Mouse (Mus musculus): Measurements from ENCODE around the gene Serpina12.

Gene Serpina12

GRCm38 (mm10) chr12:104004689-104005088 is 39.6 kb downstream of the Serpina12 start:
- no peak for DNase-seq (ENCODE audit: low read depth, low spot score)

GRCm38 (mm10) chr12:104003238-104003612 is 41.0 kb downstream of the Serpina12 start:
- DNase-seq (ENCODE audit: low read depth, low spot score) = peak; percentile 49

GRCm38 (mm10) chr12:104002569-104003237 is 41.5 kb downstream of the Serpina12 start:
- DNase-seq (ENCODE audit: low read depth, low spot score) = peak; percentile 33

DNA sequence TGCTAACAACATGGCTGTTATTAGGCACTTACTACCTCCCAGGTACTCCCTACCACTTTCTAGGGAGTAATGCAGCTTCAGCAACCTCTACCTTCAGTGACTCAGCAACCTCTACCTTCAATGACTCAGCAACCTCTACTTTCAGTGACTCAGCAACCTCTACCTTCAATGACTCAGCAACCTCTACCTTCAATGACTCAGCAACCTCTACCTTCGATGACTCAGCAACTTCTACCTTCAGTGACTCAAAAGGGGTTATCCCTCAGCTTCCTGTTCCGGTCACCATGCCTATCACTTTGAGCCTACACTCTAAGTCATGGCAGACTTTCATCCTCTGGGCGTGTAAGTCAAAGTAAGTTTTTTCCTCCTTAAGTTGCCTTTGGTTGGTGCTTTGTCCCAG is 43.6 kb downstream of the Serpina12 start:
- DNase-seq (ENCODE audit: low read depth, low spot score) = no peak

DNA sequence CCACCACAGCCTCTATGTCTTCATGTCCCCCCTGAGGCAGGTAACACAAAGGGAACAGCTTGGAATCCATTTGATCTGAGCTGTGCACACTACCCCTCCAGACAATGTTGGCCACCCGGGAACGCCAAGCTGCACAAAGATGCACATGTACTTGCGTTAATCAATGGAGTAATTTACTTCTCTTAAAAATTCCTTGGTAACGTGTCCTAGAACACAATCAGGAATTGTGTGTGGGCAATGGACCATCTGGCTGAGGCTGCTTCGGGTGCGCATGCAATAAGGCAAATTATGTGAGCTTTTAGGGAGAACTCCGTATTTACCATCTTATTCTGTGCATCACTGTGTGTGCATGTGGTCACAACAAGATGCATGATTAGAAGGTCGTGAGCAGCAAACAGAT is 44.6 kb downstream of the Serpina12 start:
- DNase-seq (ENCODE audit: low read depth, low spot score) = peak; percentile 57

DNA sequence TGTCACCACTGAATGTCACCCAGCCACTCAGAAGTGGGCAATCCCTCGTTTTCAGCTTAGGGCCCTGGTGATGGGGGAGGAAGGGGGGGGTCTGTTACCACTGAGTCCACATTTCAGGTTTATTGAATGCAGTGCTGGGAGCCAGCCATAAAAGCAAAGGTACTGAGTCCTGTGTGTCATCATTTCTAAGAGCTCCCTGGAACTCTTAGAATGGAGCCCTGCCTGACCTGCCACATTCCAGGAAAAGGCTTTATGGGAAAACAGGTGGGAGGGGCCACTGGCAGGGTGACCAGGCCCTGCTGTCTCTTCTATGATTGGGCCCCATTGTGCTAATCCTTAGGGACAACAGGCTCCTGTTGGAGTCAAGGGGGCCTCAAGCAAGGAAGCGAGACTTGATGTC is 47.7 kb downstream of the Serpina12 start:
- no peak for DNase-seq (ENCODE audit: low read depth, low spot score)

DNA sequence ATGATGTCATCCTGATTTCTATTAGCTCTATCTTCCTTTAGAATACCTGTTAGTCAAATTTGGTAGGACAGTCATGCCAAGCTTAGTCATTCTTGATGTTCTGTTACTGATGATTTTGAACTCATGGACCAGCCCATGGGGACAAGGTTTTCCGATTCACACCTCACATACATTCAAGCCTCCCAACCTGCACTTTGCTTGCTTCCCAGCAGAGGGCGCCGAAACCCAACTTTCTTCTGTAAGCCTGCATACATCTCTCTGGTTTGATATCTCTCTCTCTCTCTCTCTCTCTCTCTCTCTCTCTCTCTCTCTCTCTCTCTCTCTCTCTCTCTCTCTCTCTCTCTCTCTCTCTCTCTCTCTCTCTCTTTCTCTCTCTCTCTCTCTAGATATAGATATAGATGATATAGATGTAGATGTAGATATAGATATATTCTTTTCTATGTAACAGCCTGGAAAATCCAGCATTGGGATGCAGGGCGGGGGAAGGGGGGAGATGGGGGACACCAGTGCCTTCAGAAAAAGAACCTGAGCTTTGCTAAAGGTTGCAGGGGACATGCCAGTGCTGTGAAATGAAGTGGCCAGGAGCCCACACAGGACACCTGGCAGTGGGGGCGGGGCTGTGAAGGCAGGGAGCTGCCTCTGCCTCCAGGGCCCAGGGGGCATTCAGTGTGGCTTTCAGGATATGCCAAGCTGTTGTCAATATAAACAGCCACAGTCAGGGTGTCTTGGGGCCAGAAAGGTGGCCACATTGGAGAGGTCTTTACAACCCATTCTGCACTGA is 48.8 kb downstream of the Serpina12 start:
- peak; percentile 87 for DNase-seq (ENCODE audit: low read depth, low spot score)

DNA sequence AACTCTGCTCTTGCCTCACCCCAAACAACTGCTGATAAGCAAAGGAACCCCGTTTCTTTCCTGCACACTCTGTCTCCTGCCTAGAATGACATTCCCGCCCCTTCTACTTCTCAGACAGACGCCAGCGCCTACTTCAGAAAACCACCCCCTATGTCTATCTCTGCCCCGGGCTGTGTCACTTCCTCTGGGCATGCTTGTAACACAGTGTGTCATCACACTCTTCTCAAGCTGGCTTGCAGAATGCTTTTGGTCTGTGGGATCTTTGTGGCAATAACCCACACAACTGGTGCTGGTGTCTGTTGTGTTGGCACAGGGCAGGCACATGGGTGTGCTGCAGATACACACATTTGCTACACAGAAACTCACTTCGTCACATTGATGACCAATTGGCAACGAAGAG is 51.3 kb downstream of the Serpina12 start:
- peak; percentile 77 for DNase-seq (ENCODE audit: low read depth, low spot score)

- DNase-seq (ENCODE audit: low read depth, low spot score) = no peak
These were observed 54.4 kb downstream of the Serpina12 start, which contains the start of gene Serpina11 for GRCm38 (mm10) chr12:103989857-103990256. Gene Serpina11 (minus strand): TSS chr12:103989957.

GRCm38 (mm10) chr12:103989514-103989767 is 54.8 kb downstream of the Serpina12 start:
- no peak for DNase-seq (ENCODE audit: low read depth, low spot score)

- no peak for DNase-seq (ENCODE audit: low read depth, low spot score)
These were observed 55.3 kb downstream of the Serpina12 start for GRCm38 (mm10) chr12:103988754-103989513.

DNA sequence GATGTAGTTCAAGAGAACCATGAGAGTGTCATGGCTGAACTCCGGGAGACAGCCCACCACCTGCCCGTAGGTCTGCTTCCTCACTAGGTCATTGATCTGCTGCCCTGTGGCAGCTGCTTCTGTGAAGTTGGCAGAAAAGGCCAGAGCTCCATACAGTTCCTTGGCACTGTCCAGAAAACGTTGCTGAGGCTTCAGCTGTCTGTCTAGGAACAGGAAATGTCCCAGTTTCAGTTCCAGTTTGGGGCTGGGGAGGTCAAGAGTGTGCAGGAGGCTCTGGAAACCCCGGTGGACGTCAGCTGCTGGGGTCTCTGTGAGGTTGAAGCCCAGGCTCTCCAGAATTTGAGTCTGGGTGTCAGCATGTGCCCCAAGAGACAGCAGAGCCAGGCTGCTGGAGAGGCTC is 58.4 kb downstream of the Serpina12 start:
- DNase-seq (ENCODE audit: low read depth, low spot score) = no peak

DNA sequence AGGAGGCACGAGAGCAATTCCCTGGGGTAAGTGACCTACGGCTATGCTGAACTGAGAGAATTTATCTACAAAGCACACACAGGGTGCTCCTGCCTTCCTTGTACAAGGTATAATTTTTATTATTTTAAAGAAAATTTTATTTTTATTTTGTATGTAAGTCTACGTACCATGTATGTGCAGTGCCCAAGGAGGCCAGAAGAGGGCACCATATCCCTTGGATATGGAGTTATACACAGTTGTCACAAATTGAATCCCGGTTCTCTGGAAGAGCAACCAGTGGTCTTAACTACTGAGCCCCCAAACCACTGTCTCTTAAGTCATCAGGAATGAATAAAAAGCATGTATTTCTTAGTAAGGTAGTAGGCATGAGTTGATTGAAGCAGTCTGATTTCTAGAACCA is 59.3 kb downstream of the Serpina12 start:
- peak; percentile 77 for DNase-seq (ENCODE audit: low read depth, low spot score)

GRCm38 (mm10) chr12:103981646-103982360 is 62.4 kb downstream of the Serpina12 start:
- DNase-seq (ENCODE audit: low read depth, low spot score) = peak; percentile 78

All from brain, adult 2 months (tissue).